Mouse (Mus musculus) forebrain, postnatal 0 days (tissue): ENCODE data around the gene C2cd2l. TPM values are rescaled to one million over a fixed set of nuclear protein-coding genes. Genes with fewer than 3 reads are reported as not detected.

ENCODE experiments used
- ATAC-seq: fragments of 200-750 bp; cut with Nextera tagmentation; 2 replicates; pipeline ENCODE4 v1.8.0; 2017; ENCODE audit warnings: mild to moderate bottlenecking, moderate library complexity
- DNase-seq: peaks from one replicate; pipeline ENCODE4 v3.0.0-alpha.2; 2015
- H3K27ac ChIP-seq: fragments of 300-500 bp; sonication (generic); 2 replicates; pipeline ENCODE4 v1.5.1; 2014; ENCODE audit warnings: low read depth, mild to moderate bottlenecking, antibody characterized with exemption, low read length, moderate library complexity, mixed read lengths
- H3K27me3 ChIP-seq: fragments of 300-500 bp; sonication (generic); 2 replicates; pipeline ENCODE4 v1.6.1; 2014; ENCODE audit warnings: mild to moderate bottlenecking, low read length, mixed read lengths; ENCODE audit not compliant: insufficient read depth
- H3K36me3 ChIP-seq: fragments of 300-500 bp; sonication (generic); 2 replicates; pipeline ENCODE4 v1.6.1; 2014; ENCODE audit warnings: mild to moderate bottlenecking, moderate library complexity; ENCODE audit not compliant: insufficient read depth
- H3K4me1 ChIP-seq: fragments of 300-500 bp; sonication (generic); 2 replicates; pipeline ENCODE4 v1.6.1; 2014; ENCODE audit warnings: antibody characterized with exemption; ENCODE audit not compliant: insufficient read depth
- H3K4me2 ChIP-seq: fragments of 300-500 bp; sonication (generic); 2 replicates; pipeline ENCODE4 v1.6.1; 2014; ENCODE audit warnings: low read depth, mild to moderate bottlenecking, moderate library complexity
- H3K4me3 ChIP-seq: fragments of 300-500 bp; sonication (generic); 2 replicates; pipeline ENCODE4 v1.5.1; 2014; ENCODE audit warnings: low read depth, low read length, mixed read lengths
- H3K9ac ChIP-seq: fragments of 300-500 bp; sonication (generic); 2 replicates; pipeline ENCODE4 v1.6.1; 2014; ENCODE audit warnings: mild to moderate bottlenecking
- H3K9me3 ChIP-seq: fragments of 300-500 bp; sonication (generic); 2 replicates; pipeline ENCODE4 v1.6.1; 2016; ENCODE audit warnings: low read length
- CTCF ChIP-seq: sonication (generic); IDR thresholded peaks from 2 replicates; pipeline ENCODE4 v1.5.1; 2016; ENCODE audit warnings: antibody characterized with exemption, control low read depth, low read depth
- WGBS: fragments of 180-500 bp; shearing (Covaris S2); extraction: QIAGEN DNeasy Blood & Tissue Kit; methylation state at CpG from one replicate; pipeline ENCODE4 v1.1.7; 2014; 5-methylcytosine and 5-hydroxymethylcytosine counted together
- polyA plus RNA-seq: library from polyadenylated mRNA; unstranded; fragments of >200 nt; fragmentation: Nextera tagmentation; extraction: Ambion mirVana; gene quantifications from 2 replicates; pipeline ENCODE4 v1.2.1, GENCODE M21; 2015
- total RNA-seq: library from RNA; depleted of rRNA; stranded (reverse); fragments of >200 nt; gene quantifications from 2 replicates; pipeline ENCODE4 v1.2.3, GENCODE M21; 2014

Gene C2cd2l
- total and polyA plus RNA-seq, 2 experiments from 2014 or later: 33.2 to 42.9 TPM

DNA sequence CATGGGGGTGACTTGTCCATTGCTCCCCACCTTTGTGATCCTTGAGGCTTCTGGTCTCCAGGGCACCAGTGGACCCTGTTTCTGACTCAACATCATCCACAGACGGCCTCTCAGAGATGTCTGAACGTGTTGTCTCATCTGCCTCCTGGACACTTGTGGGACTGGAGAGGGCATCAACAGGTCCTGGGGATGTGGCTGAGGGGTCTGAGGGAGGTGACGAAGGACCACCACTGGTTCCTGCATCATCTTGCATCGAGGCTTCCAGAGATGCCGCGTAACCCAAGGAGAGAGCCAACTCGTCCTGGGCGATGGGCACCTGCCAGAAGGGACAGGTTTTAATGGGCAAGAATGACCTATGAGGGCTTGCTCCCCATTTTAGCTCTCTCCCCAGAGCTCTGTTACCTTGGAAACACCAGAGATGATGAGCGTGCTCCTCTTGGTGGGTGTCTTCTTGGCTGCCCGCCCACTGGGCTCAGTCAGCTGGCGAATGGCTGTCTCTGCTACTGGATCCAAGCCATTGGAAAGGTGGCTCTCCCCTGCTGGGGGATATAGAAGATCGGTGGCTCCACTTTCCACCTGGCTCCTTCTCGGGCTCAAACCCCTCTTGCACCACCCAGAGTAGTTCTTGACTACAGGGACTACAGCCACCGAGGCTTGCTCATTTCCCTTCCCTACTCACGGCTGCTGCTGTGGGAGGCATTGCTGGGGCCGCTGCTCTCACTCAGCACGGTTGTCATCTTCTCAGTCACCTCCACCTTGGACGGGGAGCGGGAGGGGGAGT lies 6.4 kb downstream of the C2cd2l start:
- H3K4me2 ChIP-seq: no peak overlapping the region
- peaks cover 13% of the 10 kb centered on the region for H3K4me1 ChIP-seq
- 64% methylated on average over 19 of the region's 19 CpGs for WGBS
- peaks cover 54% of the 10 kb centered on the region for H3K36me3 ChIP-seq
- no peak overlapping the region for H3K4me3 ChIP-seq
- no peaks in the 10 kb centered on the region for H3K9me3 ChIP-seq
- H3K27me3 ChIP-seq: no peaks in the 10 kb centered on the region
- H3K27ac ChIP-seq: no peak overlapping the region
- DNase-seq (peak; percentile 37), ATAC-seq (no peak)
- H3K9ac ChIP-seq: no peak overlapping the region
- TF ChIP-seq CTCF: no peak

DNA sequence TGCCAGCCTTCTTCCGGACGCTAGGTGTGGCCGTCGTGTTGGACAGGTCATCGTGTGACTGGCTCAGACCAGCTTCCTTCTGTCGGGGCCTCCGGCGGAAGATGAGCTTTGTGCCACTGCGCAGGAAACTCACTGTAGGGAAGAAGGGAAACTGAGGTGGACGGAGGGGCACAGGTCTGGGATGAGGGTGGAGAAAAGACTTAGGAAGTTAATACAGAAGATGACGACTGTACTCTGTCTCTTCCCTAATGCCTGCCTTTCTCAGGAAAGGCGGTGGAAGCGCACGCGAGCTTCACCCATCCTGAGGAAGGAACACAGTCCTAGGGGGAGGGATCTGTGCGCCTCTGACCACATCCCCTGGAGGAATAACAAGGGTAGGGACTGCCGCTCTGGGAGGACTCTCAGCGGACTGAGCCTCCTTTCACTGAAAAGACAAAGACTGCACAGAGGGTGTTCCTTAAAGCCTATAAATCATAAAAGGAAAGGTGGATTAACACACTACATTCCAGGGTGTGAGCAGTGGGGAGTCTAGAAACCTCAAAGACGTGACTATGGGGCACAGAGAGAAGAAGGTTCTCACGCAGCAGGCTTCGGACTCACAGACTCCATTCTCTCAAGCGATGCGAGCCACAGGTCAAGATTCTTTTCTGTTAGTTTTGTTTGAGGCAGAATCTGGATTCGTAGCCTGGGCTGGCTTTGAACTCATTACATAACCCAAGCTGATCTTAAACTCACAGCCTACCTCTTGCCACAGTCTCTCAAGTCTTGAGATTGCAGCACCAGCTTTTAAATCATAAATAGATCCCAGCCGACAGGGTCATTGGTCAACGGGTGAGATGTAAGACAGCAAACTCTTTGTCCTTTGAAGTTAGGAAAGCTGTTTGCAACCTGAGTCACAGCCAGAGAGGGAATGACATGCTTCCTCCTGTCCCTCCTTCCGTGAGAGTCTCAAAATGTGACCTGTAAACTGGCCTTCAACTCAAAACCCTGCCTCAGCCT lies 8.7 kb downstream of the C2cd2l start:
- Histone ChIP-seq H3K27ac (no peak overlapping the region), H3K4me3 (no peak overlapping the region), H3K9me3 (no peaks in the 10 kb centered on the region), H3K36me3 (peaks cover 54% of the 10 kb centered on the region), H3K4me2 (no peak overlapping the region), H3K4me1 (no peaks in the 10 kb centered on the region), H3K9ac (no peak overlapping the region), H3K27me3 (no peaks in the 10 kb centered on the region)
- DNase-seq (no peak), ATAC-seq (peak; percentile 36; the same call in 1 of the 2 replicates)
- WGBS: 12% methylated on average over 27 of the region's 27 CpGs
- 0 out of 2 replicates have a peak, but pooled peaks have one; percentile 8 for TF ChIP-seq CTCF

DNA sequence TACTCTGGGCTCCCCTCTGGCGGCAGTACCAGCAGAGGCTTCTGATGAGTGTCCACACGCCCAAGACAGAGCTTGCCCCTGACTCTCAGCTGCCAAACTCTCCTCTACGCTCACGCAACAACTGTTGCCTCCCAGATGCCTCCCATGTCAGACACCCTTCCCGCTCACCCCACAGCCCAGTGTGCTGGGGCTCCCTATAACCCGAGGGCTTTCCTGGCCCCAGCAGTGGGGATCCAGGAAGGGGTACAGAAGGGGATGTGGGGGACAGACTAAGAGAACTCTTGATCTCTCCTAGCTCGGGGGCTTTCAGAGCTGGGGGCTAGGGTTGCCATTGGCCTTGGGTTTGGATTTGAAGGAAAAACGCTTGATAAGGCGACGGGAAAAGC lies 9.3 kb downstream of the C2cd2l start:
- H3K9me3 ChIP-seq: no peaks in the 10 kb centered on the region
- no peak overlapping the region for H3K4me3 ChIP-seq
- no peak for TF ChIP-seq CTCF
- H3K27me3 ChIP-seq: no peaks in the 10 kb centered on the region
- ATAC-seq (no peak), DNase-seq (no peak)
- no peak overlapping the region for H3K4me2 ChIP-seq
- WGBS: 40% methylated on average over 10 of the region's 10 CpGs
- no peak overlapping the region for H3K27ac ChIP-seq
- H3K9ac ChIP-seq: no peak overlapping the region
- H3K36me3 ChIP-seq: peaks cover 48% of the 10 kb centered on the region
- H3K4me1 ChIP-seq: no peaks in the 10 kb centered on the region

DNA sequence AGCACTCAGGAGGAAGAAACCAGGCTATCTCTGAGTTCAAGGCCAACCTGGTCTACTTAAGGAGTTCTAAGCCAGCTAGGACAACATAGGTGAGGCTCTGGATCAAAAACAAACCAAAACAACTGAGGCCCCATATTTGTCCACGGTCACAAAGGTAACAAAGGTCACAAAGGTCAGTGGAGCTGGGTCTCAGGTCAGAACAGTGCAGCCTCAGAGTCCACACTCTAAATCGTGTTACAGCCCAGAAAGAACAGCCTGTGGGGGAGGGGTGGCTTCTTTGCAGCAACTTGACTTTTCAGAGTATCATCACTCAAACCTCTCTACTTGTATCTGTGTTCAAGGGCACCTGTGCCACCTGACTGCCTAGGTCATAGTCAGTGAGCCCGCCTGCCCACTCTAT lies 10.3 kb downstream of the C2cd2l start:
- no peak overlapping the region for H3K4me3 ChIP-seq
- DNase-seq: no peak
- peaks cover 39% of the 10 kb centered on the region for H3K36me3 ChIP-seq
- no peaks in the 10 kb centered on the region for H3K27me3 ChIP-seq
- no peak for ATAC-seq
- WGBS: 58% methylated on average over 3 of the region's 3 CpGs
- H3K9me3 ChIP-seq: no peaks in the 10 kb centered on the region
- H3K9ac ChIP-seq: no peak overlapping the region
- TF ChIP-seq CTCF: no peak
- no peak overlapping the region for H3K27ac ChIP-seq
- no peaks in the 10 kb centered on the region for H3K4me1 ChIP-seq
- H3K4me2 ChIP-seq: no peak overlapping the region

DNA sequence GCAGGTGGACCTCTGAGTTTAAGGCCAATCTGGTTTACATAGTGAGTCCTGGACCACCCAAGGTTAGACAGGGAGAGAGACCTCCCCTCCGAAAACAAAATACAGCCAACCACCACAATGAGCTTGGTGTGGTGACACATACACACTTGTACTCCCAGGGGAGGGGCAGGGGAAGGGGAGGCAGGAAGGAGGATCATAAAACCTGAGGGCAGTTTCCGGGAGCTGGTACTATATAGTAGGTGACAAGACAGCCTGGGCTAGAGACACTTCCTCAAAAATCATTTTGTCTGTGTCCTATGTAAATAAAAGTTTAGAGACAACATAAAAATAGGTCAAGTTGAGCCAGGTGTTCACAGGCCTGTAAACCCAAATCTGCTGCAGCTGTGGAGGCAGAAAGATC lies 12.8 kb downstream of the C2cd2l start:
- Histone ChIP-seq H3K27me3 (no peaks in the 10 kb centered on the region), H3K4me3 (no peak overlapping the region), H3K27ac (no peak overlapping the region), H3K4me1 (peaks cover 7% of the 10 kb centered on the region), H3K9ac (no peak overlapping the region), H3K9me3 (no peaks in the 10 kb centered on the region), H3K36me3 (peaks cover 21% of the 10 kb centered on the region), H3K4me2 (no peak overlapping the region)
- 93% methylated on average over 2 of the region's 2 CpGs for WGBS
- no peak for TF ChIP-seq CTCF
- no peak for ATAC-seq
- no peak for DNase-seq

DNA sequence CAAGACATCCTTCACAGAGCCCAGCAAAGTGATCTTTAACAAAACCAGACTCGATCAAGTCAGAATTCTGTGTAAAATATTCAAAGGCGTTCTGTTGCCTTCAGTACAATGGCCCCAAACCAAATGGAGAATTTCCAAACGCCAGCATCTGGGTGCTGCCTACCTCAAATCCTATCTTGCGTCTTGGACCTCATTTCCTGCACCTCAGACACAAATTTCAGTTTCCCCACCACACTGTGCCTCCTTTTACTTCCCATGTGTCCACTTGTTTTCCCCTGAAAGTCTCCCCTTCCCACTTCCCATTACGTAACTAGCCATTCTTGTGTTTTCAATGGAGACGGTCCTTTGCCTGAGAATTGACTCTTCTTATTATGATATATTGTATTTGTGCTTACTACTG lies 13.6 kb downstream of the C2cd2l start:
- no peaks in the 10 kb centered on the region for H3K9me3 ChIP-seq
- no peak for ATAC-seq
- H3K27me3 ChIP-seq: no peaks in the 10 kb centered on the region
- H3K36me3 ChIP-seq: peaks cover 23% of the 10 kb centered on the region
- H3K9ac ChIP-seq: no peak overlapping the region
- H3K4me3 ChIP-seq: no peak overlapping the region
- H3K4me1 ChIP-seq: peaks cover 7% of the 10 kb centered on the region
- DNase-seq: no peak
- H3K27ac ChIP-seq: no peak overlapping the region
- H3K4me2 ChIP-seq: no peak overlapping the region
- no peak for TF ChIP-seq CTCF
- WGBS: 88% methylated on average over 6 of the region's 6 CpGs
